Mouse (Mus musculus) heart, embryonic 13.5 days (tissue): ENCODE data around the gene Abr. TPM values are rescaled to one million over a fixed set of nuclear protein-coding genes. Genes with fewer than 3 reads are reported as not detected.

Source experiments
- ATAC-seq: fragments of 200-750 bp; cut with Nextera tagmentation; 2 replicates; pipeline ENCODE4 v1.8.0; 2017; ENCODE audit warnings: moderate TSS enrichment; ENCODE audit not compliant: insufficient number of reproducible peaks, low FRiP score, low TSS enrichment; ENCODE audit errors: extremely low read depth
- H3K27ac ChIP-seq: fragments of 300-500 bp; sonication (generic); replicated peaks from 2 replicates; pipeline ENCODE4 v1.5.1; 2015; ENCODE audit warnings: moderate library complexity, mild to moderate bottlenecking, inconsistent platforms
- H3K27me3 ChIP-seq: fragments of 300-500 bp; sonication (generic); replicated peaks from 2 replicates; pipeline ENCODE4 v1.6.1; 2015; ENCODE audit warnings: mild to moderate bottlenecking, inconsistent platforms
- H3K36me3 ChIP-seq: fragments of 300-500 bp; sonication (generic); 2 replicates; pipeline ENCODE4 v1.6.1; 2015; ENCODE audit warnings: mild to moderate bottlenecking, inconsistent platforms
- H3K4me1 ChIP-seq: fragments of 300-500 bp; sonication (generic); 2 replicates; pipeline ENCODE4 v1.6.1; 2015; ENCODE audit warnings: inconsistent platforms
- H3K4me2 ChIP-seq: fragments of 300-500 bp; sonication (generic); 2 replicates; pipeline ENCODE4 v1.6.1; 2015; ENCODE audit warnings: inconsistent platforms, mild to moderate bottlenecking, moderate library complexity
- H3K4me3 ChIP-seq: fragments of 300-500 bp; sonication (generic); 2 replicates; pipeline ENCODE4 v1.5.1; 2015; ENCODE audit warnings: moderate library complexity, mild to moderate bottlenecking, inconsistent platforms
- H3K9ac ChIP-seq: fragments of 300-500 bp; sonication (generic); 2 replicates; pipeline ENCODE4 v1.6.1; 2015; ENCODE audit warnings: inconsistent platforms, mild to moderate bottlenecking, moderate library complexity
- H3K9me3 ChIP-seq: fragments of 300-500 bp; sonication (generic); 2 replicates; pipeline ENCODE4 v1.6.1; 2016; ENCODE audit warnings: inconsistent platforms
- WGBS: fragments of 180-500 bp; shearing (Covaris S2); methylation state at CpG from one replicate; pipeline ENCODE4 v1.1.7; 2015; ENCODE audit warnings: mixed read lengths; 5-methylcytosine and 5-hydroxymethylcytosine counted together
- polyA plus RNA-seq: library from polyadenylated mRNA; unstranded; fragments of >200 nt; fragmentation: Nextera tagmentation; extraction: Ambion mirVana; gene quantifications from 2 replicates; pipeline ENCODE4 v1.2.1, GENCODE M21; 2015

Gene Abr
- polyA plus RNA-seq, 1 experiment from 2014 or later = 22.8 TPM

DNA sequence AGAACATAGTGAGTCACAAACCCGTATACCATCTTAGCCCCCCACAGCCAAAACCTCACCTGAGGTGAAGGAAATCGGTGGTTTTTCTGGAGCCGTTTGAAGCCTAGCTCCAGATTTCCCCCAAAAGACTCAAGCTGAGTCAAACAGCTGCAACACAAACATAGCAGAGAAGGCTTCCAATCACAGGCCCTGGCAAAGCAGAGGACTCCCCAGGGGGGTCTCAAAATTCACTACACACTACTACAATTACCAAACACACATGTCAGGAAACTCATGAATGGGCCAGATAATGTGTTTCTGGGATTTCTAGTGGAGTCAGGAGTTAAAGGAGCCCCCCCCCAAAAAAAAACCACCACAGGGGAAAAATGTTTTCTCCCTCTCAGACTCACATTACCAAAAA, 56.0 kb downstream of the Abr start:
- ATAC-seq = no peak
- Histone ChIP-seq H3K36me3 (no peaks in the 10 kb centered on the region), H3K27me3 (peaks cover 29% of the 10 kb centered on the region), H3K9ac (no peak overlapping the region), H3K27ac (no peak overlapping the region), H3K9me3 (no peaks in the 10 kb centered on the region), H3K4me2 (no peak overlapping the region), H3K4me3 (no peak overlapping the region), H3K4me1 (peaks cover 10% of the 10 kb centered on the region)
- WGBS = 57% methylated on average over 3 of the region's 3 CpGs

DNA sequence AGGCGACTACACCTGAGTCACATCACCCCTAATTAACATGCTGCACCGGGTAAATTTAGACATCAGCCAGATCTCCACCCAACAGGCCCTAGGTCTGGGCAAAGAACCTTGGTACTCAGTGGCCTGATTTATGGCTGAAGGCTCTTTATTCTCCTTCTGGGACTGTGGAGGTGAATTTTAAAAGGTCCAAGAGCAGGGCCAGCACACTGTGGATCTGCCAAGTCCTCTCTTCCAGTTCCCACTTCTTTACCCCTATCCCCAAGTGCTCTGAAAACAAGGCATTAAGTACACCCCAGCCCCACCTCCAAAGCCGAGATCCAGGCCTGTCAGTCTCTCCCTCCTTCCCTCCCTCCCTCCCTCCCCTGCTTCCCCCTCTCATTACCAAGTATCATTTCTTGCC, 59.5 kb downstream of the Abr start:
- no peak for ATAC-seq

DNA sequence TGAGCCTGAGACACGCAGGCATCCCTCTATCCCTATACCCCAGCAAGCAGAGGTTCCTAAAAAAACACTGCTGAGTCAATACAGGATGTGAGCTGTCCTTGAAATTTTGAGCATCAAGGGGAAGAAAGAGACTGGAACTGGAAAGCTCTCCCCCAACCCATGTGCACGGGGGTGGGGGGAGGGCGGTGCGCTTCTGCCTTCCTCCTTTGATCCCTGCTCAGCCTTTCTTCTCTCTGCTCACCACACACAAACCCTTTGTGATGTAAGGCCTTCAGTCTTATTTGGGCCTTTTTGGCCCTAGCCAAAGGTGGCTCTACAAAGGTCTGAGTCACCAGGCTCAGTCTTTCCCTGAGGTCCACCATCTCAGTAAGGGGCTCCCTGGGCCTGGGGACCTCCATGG, 59.9 kb downstream of the Abr start:
- no peaks in the 10 kb centered on the region for H3K27me3 ChIP-seq
- no peaks in the 10 kb centered on the region for H3K4me1 ChIP-seq
- no peak overlapping the region for H3K4me2 ChIP-seq
- H3K9ac ChIP-seq = no peak overlapping the region
- ATAC-seq = no peak
- H3K36me3 ChIP-seq = no peaks in the 10 kb centered on the region
- no peak overlapping the region for H3K4me3 ChIP-seq
- H3K9me3 ChIP-seq = no peaks in the 10 kb centered on the region
- no peak overlapping the region for H3K27ac ChIP-seq
- WGBS = 48% methylated on average over 4 of the region's 4 CpGs

More for the DNA sequence above, 59.5 kb downstream of the Abr start:
- H3K4me2 ChIP-seq = no peak overlapping the region
- H3K27ac ChIP-seq = no peak overlapping the region
- H3K9ac ChIP-seq = no peak overlapping the region
- H3K36me3 ChIP-seq = no peaks in the 10 kb centered on the region
- no peaks in the 10 kb centered on the region for H3K9me3 ChIP-seq
- no peak overlapping the region for H3K4me3 ChIP-seq
- no peaks in the 10 kb centered on the region for H3K4me1 ChIP-seq
- WGBS = 44% methylated on average over 3 of the region's 3 CpGs
- no peaks in the 10 kb centered on the region for H3K27me3 ChIP-seq

DNA sequence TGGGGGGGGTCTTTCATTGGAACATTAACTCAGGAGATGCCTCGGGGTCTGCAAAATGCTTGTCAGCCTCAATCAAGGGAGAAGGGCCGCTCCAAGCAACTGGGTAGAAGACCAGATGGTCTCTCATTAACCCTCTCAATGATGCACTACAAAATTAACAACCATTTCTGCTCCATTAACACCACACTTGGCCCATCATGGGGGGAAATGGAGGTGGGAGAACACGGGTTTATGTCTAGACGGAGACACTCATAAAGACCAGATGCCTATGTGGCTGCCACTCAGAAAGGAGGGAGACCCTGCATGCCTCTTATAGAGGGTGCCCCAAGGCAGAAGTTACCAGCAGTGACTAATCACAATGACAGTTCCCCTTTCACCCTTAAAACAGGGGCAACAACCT, 64.3 kb downstream of the Abr start:
- H3K4me1 ChIP-seq = no peaks in the 10 kb centered on the region
- H3K27ac ChIP-seq = no peak overlapping the region
- H3K4me3 ChIP-seq = no peak overlapping the region
- no peaks in the 10 kb centered on the region for H3K9me3 ChIP-seq
- 73% methylated on average over 4 of the region's 4 CpGs for WGBS
- no peak overlapping the region for H3K9ac ChIP-seq
- no peak overlapping the region for H3K4me2 ChIP-seq
- no peak for ATAC-seq
- no peaks in the 10 kb centered on the region for H3K27me3 ChIP-seq
- H3K36me3 ChIP-seq = no peaks in the 10 kb centered on the region

DNA sequence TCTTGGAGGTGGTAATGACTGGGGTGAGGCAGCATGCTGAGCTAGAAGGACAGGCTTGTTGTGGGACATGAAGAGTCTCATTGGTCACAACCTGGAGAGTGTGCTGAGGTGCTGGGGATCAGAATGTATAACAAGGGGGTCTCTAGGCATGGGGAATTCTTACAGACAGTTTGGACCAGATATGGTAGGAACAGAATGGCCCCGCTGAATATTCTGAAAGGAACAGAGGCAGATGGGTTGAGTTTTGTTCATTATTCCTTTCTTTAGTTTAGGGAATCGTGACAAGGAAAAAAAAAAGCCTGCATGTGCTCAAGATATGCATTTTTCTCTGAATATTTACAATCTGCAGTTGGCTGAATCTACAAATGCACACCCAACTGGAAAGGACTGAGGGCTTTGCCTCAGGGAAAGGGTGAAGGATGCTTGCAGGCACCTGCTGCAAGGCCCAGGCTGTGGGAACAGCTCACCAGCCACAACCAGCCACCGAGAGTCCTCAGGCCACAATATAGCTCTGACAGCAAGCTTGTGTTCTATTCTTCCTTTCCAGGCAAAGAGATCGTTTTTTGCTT, 73.9 kb downstream of the Abr start:
- ATAC-seq = no peak
- no peak overlapping the region for H3K4me2 ChIP-seq
- 70% methylated on average over 4 of the region's 4 CpGs for WGBS

DNA sequence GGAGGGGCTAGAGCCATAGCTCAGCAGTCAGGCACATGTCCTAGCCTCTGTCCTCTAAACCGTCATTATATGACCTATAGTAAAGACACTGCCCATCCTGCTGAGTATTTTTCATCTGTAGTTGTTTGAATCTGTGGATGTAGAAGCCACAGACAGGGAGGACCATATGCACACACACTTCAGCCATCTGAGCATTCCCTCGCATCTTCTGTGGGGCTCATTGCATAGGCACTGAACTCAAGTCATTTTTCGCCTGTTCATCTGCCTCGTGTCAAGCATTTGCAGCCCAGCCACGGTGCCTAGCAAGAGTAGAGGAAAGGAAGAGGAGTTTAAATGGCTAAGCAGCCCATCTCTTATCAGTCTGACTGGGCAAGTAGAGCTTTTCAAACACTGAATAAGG, 74.7 kb downstream of the Abr start:
- Histone ChIP-seq H3K36me3 (0 out of 2 replicates have a peak, but pooled peaks cover 2% of the 10 kb centered on the region), H3K4me3 (no peak overlapping the region), H3K4me2 (no peak overlapping the region), H3K9ac (no peak overlapping the region), H3K4me1 (no peaks in the 10 kb centered on the region), H3K27me3 (no peaks in the 10 kb centered on the region), H3K27ac (no peak overlapping the region), H3K9me3 (no peaks in the 10 kb centered on the region)
- no peak for ATAC-seq
- 60% methylated on average over 5 of the region's 5 CpGs for WGBS

More for the DNA sequence above, 73.9 kb downstream of the Abr start:
- no peaks in the 10 kb centered on the region for H3K9me3 ChIP-seq
- H3K4me3 ChIP-seq = no peak overlapping the region
- H3K4me1 ChIP-seq = no peaks in the 10 kb centered on the region
- H3K36me3 ChIP-seq = 0 out of 2 replicates have a peak, but pooled peaks cover 2% of the 10 kb centered on the region
- H3K27me3 ChIP-seq = no peaks in the 10 kb centered on the region
- H3K9ac ChIP-seq = no peak overlapping the region
- no peak overlapping the region for H3K27ac ChIP-seq

DNA sequence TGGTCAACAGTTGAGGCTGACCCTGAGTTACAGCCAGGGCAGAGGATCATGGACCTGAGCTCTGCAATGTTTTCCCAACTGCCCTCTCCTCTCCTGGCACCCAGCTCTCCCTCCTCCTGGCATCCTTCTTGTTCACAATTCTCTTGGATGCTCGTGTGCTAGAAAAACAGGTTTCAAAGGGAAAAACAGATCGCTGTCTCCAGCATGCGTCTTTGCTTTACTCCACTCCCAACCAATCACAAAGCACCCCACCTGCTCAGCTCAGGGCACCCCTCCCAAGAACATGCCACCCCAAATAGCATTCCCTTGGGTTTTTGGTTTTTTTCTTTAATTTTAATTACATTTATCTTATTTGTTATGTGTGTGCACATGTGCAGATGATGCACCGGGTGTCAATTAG, 75.7 kb downstream of the Abr start:
- H3K4me3 ChIP-seq = no peak overlapping the region
- 75% methylated on average over 4 of the region's 4 CpGs for WGBS
- no peak for ATAC-seq
- no peak overlapping the region for H3K27ac ChIP-seq
- H3K9me3 ChIP-seq = no peaks in the 10 kb centered on the region
- H3K36me3 ChIP-seq = 0 out of 2 replicates have a peak, but pooled peaks cover 2% of the 10 kb centered on the region
- H3K27me3 ChIP-seq = no peaks in the 10 kb centered on the region
- no peaks in the 10 kb centered on the region for H3K4me1 ChIP-seq
- no peak overlapping the region for H3K4me2 ChIP-seq
- no peak overlapping the region for H3K9ac ChIP-seq

DNA sequence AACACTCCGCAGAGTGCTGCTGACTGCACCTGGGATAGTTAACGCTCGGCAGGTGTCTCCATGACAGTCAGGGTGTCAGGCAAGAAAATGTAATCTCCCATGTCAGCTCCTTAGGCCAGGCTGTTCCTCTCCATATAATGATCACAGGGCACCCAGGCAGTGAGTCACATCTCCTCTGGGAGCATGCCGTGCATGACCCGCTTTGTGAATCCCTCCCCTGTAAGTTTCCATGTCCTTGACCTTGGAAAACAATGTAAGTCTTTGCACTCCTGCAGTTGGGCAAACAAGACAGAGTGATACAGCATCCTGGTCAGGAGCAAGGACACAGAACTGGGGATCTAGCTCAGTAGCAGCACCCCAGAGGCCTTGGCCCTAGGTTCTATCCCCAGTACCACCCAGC, 78.8 kb downstream of the Abr start:
- Histone ChIP-seq H3K4me3 (no peak overlapping the region), H3K27ac (no peak overlapping the region), H3K36me3 (0 out of 2 replicates have a peak, but pooled peaks cover 2% of the 10 kb centered on the region), H3K27me3 (no peaks in the 10 kb centered on the region), H3K9me3 (no peaks in the 10 kb centered on the region), H3K4me2 (no peak overlapping the region), H3K4me1 (no peaks in the 10 kb centered on the region), H3K9ac (no peak overlapping the region)
- WGBS = 66% methylated on average over 5 of the region's 5 CpGs
- ATAC-seq = no peak

DNA sequence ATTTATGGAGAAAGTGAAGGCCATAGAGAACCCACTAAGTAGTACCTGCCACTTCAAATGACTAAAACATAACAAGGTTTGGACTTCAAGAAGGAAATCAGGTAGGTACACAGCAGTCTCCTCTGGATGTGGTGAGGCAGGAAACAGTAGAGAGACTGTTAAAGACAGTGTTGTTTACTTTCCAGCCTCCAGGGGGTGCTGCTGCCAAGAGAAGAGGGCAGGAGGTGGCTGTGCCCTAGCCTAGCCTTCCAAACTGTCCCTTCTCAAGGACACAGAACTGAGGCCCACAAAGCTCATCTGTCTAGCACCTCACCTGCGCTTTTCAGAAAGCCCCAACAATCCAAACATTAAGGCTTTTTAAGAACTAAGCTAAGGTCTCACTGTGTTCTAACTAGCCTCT, 81.1 kb downstream of the Abr start:
- Histone ChIP-seq H3K27ac (no peak overlapping the region), H3K9me3 (no peaks in the 10 kb centered on the region), H3K4me1 (no peaks in the 10 kb centered on the region), H3K4me3 (no peak overlapping the region), H3K9ac (no peak overlapping the region), H3K4me2 (no peak overlapping the region), H3K27me3 (no peaks in the 10 kb centered on the region), H3K36me3 (0 out of 2 replicates have a peak, but pooled peaks cover 2% of the 10 kb centered on the region)
- peak; percentile 34; the same call in 1 of the 2 replicates for ATAC-seq
- WGBS = 20% methylated on average over 1 of the region's 1 CpGs

DNA sequence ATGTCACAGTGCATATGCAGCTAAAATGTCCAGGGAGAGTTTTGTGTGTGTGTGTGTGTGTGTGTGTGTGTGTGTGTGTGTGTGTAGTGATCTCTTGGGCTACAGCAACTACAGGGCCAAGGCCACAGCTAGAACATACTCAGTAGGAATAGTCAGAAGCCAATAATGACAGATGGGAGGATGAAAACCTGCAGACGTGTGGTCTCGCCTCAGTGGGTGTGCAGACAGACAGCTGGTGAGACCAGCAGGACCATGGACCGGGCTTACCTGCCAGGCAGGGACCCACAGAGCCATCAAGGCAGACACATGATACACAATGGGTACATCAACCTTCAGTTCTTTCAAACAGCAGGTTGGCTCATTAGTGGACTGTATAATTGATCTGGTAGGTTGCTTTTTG, 84.7 kb downstream of the Abr start:
- Histone ChIP-seq H3K27ac (no peak overlapping the region), H3K27me3 (no peaks in the 10 kb centered on the region), H3K9me3 (peaks cover 3% of the 10 kb centered on the region; the same call in 1 of the 2 replicates), H3K4me1 (no peaks in the 10 kb centered on the region), H3K4me3 (no peak overlapping the region), H3K36me3 (no peaks in the 10 kb centered on the region), H3K4me2 (no peak overlapping the region), H3K9ac (no peak overlapping the region)
- WGBS = 75% methylated on average over 3 of the region's 3 CpGs
- no peak for ATAC-seq

DNA sequence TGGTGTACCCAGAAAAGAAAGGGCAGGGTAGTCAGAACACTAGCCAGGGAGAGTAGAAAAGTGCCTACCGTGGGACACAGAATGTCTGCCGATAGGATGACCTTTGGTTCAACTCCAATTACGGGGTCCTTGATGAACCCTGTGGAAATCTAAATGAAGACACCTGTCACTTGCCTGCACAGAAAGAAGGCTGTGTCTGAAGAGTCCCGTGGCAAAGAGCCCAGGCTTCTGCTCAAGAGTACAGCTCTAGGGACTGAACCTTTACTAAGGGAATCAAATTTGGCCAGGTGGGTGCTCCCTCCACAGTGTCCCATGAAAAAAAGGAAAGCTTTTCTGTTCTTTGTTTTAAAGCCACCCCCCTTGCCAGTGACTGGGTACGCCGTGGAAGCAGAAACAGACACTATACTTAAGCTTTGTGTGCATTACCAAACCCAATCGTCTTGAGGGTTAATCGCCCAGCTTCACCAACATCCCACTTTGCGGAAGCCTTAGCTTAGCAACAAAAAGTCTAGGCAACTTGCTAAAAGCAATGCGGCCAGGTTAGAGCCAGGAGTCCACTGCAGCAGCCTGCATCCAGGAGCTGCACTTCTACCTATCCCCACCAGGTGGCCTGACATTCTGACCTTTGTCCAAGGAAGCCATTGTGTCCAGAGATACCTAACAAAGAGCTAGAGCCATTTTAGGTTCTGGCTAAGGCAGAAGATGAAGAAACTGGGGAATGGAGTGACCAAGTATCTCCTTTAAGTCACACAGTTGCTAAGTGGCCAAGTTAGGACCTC, 85.3 kb downstream of the Abr start:
- H3K36me3 ChIP-seq = no peaks in the 10 kb centered on the region
- no peaks in the 10 kb centered on the region for H3K4me1 ChIP-seq
- H3K4me2 ChIP-seq = no peak overlapping the region
- no peak overlapping the region for H3K4me3 ChIP-seq
- H3K9me3 ChIP-seq = peaks cover 3% of the 10 kb centered on the region; the same call in 1 of the 2 replicates
- 71% methylated on average over 10 of the region's 10 CpGs for WGBS
- ATAC-seq = no peak
- no peak overlapping the region for H3K9ac ChIP-seq
- H3K27me3 ChIP-seq = no peaks in the 10 kb centered on the region
- no peak overlapping the region for H3K27ac ChIP-seq

DNA sequence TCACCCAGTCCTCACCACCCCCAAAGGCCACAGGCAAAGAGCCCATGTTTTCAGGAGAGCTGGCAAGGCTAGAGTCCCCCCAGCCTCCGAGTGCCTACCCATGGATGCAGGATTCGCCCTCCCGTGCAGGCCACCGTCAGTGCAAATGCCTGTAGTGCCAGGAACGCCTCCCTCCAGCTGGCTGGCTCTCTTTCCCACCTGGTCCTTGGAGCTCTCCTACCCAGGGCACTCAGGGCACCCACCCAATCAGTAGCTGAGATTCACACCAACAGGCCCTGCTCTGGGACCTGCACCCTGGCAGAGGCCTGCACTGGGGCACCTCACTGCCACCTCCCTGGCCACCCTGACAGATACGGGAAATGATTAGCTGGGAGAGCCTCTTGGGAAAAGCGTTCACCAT, 90.1 kb downstream of the Abr start:
- Histone ChIP-seq H3K9ac (no peak overlapping the region), H3K27ac (no peak overlapping the region)

More for the DNA sequence above, 90.1 kb downstream of the Abr start:
- H3K9me3 ChIP-seq = peaks cover 3% of the 10 kb centered on the region; the same call in 1 of the 2 replicates
- no peak overlapping the region for H3K4me3 ChIP-seq
- no peaks in the 10 kb centered on the region for H3K36me3 ChIP-seq
- H3K27me3 ChIP-seq = no peaks in the 10 kb centered on the region
- peaks cover 21% of the 10 kb centered on the region for H3K4me1 ChIP-seq
- WGBS = 80% methylated on average over 7 of the region's 7 CpGs
- no peak overlapping the region for H3K4me2 ChIP-seq
- ATAC-seq = no peak
